Mouse (Mus musculus): ENCODE measurements around the gene Brsk1. TPM values are rescaled to one million over a fixed set of nuclear protein-coding genes. Genes with fewer than 3 reads are reported as not detected.

The Brsk1 gene
- polyA plus RNA-seq, 1 experiment from 2014 or later: 1.0 TPM

GRCm38 (mm10) chr7:4746326-4746980 is 56.0 kb downstream of the Brsk1 start:
- no peaks in the 10 kb centered on the region for H3K27me3 ChIP-seq (ENCODE audit: insufficient read depth, poor library complexity, severe bottlenecking)
- H3K4me3 ChIP-seq: no peak overlapping the region
- H3K4me1 ChIP-seq: peaks cover 37% of the 10 kb centered on the region
- peak; percentile 74 for DNase-seq (ENCODE audit: low spot score)
- WGBS: 84% methylated on average over 22 of the region's 22 CpGs
- H3K27ac ChIP-seq: peak overlapping the region; percentile 33; the same call in 1 of the 2 replicates
- H3K9me3 ChIP-seq: no peaks in the 10 kb centered on the region
- peaks cover 47% of the 10 kb centered on the region for H3K36me3 ChIP-seq

GRCm38 (mm10) chr7:4747156-4747899 is 56.9 kb downstream of the Brsk1 start:
- H3K27me3 ChIP-seq (ENCODE audit: insufficient read depth, poor library complexity, severe bottlenecking): no peaks in the 10 kb centered on the region
- H3K9me3 ChIP-seq: no peaks in the 10 kb centered on the region
- H3K4me3 ChIP-seq: no peak overlapping the region
- peaks cover 43% of the 10 kb centered on the region for H3K36me3 ChIP-seq
- H3K4me1 ChIP-seq: peaks cover 37% of the 10 kb centered on the region
- DNase-seq (ENCODE audit: low spot score): peak; percentile 88
- peak overlapping the region; percentile 33; the same call in 1 of the 2 replicates for H3K27ac ChIP-seq
- WGBS: 54% methylated on average over 9 of the region's 9 CpGs

GRCm38 (mm10) chr7:4748321-4748720 is 57.9 kb downstream of the Brsk1 start:
- Histone ChIP-seq H3K9me3 (no peaks in the 10 kb centered on the region), H3K27me3 (ENCODE audit: insufficient read depth, poor library complexity, severe bottlenecking) (no peaks in the 10 kb centered on the region), H3K36me3 (peaks cover 33% of the 10 kb centered on the region), H3K27ac (peak overlapping the region; percentile 13; the same call in 1 of the 2 replicates), H3K4me3 (no peak overlapping the region), H3K4me1 (peaks cover 37% of the 10 kb centered on the region)
- WGBS: 68% methylated on average over 4 of the region's 4 CpGs
- no peak for DNase-seq (ENCODE audit: low spot score)

- no peaks in the 10 kb centered on the region for H3K9me3 ChIP-seq
- 0 out of 2 replicates have a peak, but pooled peaks cover 5% of the 10 kb centered on the region for H3K27me3 ChIP-seq (ENCODE audit: insufficient read depth, poor library complexity, severe bottlenecking)
- WGBS: 65% methylated on average over 2 of the region's 2 CpGs
- H3K4me1 ChIP-seq: peaks cover 36% of the 10 kb centered on the region
- H3K27ac ChIP-seq: no peak overlapping the region
- H3K36me3 ChIP-seq: peaks cover 25% of the 10 kb centered on the region
- peak; percentile 86 for DNase-seq (ENCODE audit: low spot score)
- no peak overlapping the region for H3K4me3 ChIP-seq
These were observed 58.8 kb downstream of the Brsk1 start for GRCm38 (mm10) chr7:4749169-4749568.

- peak; percentile 91 for DNase-seq (ENCODE audit: low spot score)
- Histone ChIP-seq H3K4me1 (peaks cover 20% of the 10 kb centered on the region), H3K4me3 (peak overlapping the region; percentile 61), H3K36me3 (no peaks in the 10 kb centered on the region), H3K27ac (peak overlapping the region; percentile 83), H3K9me3 (no peaks in the 10 kb centered on the region), H3K27me3 (ENCODE audit: insufficient read depth, poor library complexity, severe bottlenecking) (0 out of 2 replicates have a peak, but pooled peaks cover 8% of the 10 kb centered on the region)
- WGBS: 2% methylated on average over 30 of the region's 30 CpGs
These were observed 61.8 kb downstream of the Brsk1 start for GRCm38 (mm10) chr7:4751971-4752820.

- Histone ChIP-seq H3K27ac (peak within 1 kb of the TSS; percentile 83), H3K36me3 (no peaks in the 10 kb centered on the region), H3K4me1 (peaks cover 20% of the 10 kb centered on the region), H3K4me3 (peak within 1 kb of the TSS; percentile 61), H3K9me3 (no peaks in the 10 kb centered on the region), H3K27me3 (ENCODE audit: insufficient read depth, poor library complexity, severe bottlenecking) (0 out of 2 replicates have a peak, but pooled peaks cover 8% of the 10 kb centered on the region)
- DNase-seq (ENCODE audit: low spot score): peak; percentile 96
- 4% methylated on average over 24 of the region's 24 CpGs for WGBS
These were observed 62.6 kb downstream of the Brsk1 start, which contains the start of gene Cox6b2 for GRCm38 (mm10) chr7:4752821-4753570. Gene Cox6b2 (minus strand): TSS chr7:4753094.

DNA sequence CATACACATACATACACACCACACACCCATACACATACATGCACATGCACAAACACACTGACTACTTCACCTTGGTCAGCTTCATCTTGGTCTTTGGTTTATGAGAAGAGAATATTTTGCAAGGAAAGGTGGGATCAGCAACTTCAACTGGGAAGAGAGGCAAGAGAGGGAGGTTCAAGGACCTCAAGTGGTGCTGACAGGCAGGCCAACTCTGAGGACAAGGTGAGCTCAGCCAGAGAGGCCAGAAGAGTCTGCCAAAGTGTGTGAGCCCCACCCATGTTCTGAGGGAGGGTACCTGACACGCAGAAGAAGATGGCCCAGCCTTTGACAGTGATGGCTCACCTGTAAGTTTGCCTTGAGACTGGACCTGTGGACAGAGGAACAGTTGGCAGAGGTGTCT is 69.3 kb downstream of the Brsk1 start:
- H3K4me1 ChIP-seq: no peaks in the 10 kb centered on the region
- WGBS: 21% methylated on average over 1 of the region's 1 CpGs
- no peak for DNase-seq (ENCODE audit: low spot score)

DNA sequence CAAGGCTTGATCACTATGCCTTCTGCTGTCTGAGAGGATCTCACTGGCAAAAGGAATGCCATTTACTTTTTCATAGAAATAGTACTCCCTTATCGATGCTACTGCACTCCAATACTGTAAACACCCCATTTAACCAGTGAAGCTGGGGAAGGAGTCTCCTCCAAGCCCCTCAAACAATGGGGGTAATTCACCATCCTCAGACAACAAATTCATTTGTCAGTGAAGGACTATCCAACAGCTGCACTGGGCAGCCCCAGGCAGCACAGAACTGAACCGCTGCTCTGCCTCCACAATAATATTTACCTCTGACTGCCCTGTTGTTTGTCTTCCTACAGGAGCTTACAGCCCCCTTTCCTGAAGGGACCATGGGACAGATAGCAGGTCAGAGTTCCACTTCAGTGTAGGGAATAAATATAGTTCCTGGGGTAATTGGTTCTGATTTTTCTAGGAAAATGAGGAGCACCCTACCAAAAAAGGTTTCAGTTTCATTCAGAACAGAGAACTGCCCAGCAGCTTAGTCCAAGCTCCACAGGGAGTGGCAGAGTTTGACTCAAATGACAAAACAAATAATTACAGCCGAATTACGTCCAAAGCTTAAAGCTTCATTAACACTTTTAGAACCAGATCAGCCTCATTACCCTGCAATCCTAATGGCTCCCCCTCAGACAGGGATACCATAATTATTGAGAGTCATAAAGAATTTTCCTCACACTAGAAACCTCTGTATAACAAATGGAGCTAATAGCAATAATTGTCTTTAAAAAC is 74.7 kb downstream of the Brsk1 start:
- 31% methylated on average over 4 of the region's 4 CpGs for WGBS
- Histone ChIP-seq H3K36me3 (no peaks in the 10 kb centered on the region), H3K4me3 (no peak overlapping the region), H3K27ac (no peak overlapping the region), H3K9me3 (no peaks in the 10 kb centered on the region), H3K4me1 (0 out of 2 replicates have a peak, but pooled peaks cover 3% of the 10 kb centered on the region), H3K27me3 (ENCODE audit: insufficient read depth, poor library complexity, severe bottlenecking) (peaks cover 2% of the 10 kb centered on the region; the same call in 1 of the 2 replicates)
- no peak for DNase-seq (ENCODE audit: low spot score)

More for the DNA sequence above, 69.3 kb downstream of the Brsk1 start:
- no peak overlapping the region for H3K27ac ChIP-seq
- H3K9me3 ChIP-seq: no peaks in the 10 kb centered on the region
- no peaks in the 10 kb centered on the region for H3K36me3 ChIP-seq
- H3K27me3 ChIP-seq (ENCODE audit: insufficient read depth, poor library complexity, severe bottlenecking): no peaks in the 10 kb centered on the region
- H3K4me3 ChIP-seq: no peak overlapping the region

Other genes with a start within 250 kb of the Brsk1 start
- gene Rdh13, start 245.0 kb upstream of the Brsk1 start, polyA plus RNA-seq (2016; fragmentation: Nextera tagmentation; extraction: Ambion mirVana): 32.9 and 37.0 TPM in 2 replicates
- gene Eps8l1, start 229.9 kb upstream of the Brsk1 start, polyA plus RNA-seq (2016; fragmentation: Nextera tagmentation; extraction: Ambion mirVana): 1.7 and 4.6 TPM in 2 replicates
- gene Ppp1r12c, start 188.9 kb upstream of the Brsk1 start, polyA plus RNA-seq (2016; fragmentation: Nextera tagmentation; extraction: Ambion mirVana): 30.9 and 46.0 TPM in 2 replicates
- gene Tnnt1, start 174.2 kb upstream of the Brsk1 start, polyA plus RNA-seq (2016; fragmentation: Nextera tagmentation; extraction: Ambion mirVana): 97.0 and 167 TPM in 2 replicates
- gene Tnni3, start 166.4 kb upstream of the Brsk1 start, polyA plus RNA-seq (2016; fragmentation: Nextera tagmentation; extraction: Ambion mirVana): 960 and 1,463 TPM in 2 replicates
- gene Dnaaf3, start 158.2 kb upstream of the Brsk1 start, polyA plus RNA-seq (2016; fragmentation: Nextera tagmentation; extraction: Ambion mirVana): 0.63 and 0.65 TPM in 2 replicates
- gene Syt5, start 143.1 kb upstream of the Brsk1 start, polyA plus RNA-seq (2016; fragmentation: Nextera tagmentation; extraction: Ambion mirVana): 1.0 and 2.8 TPM in 2 replicates
- not detected in 2 replicates for gene Ptprh, start 86.6 kb upstream of the Brsk1 start, polyA plus RNA-seq (2016; fragmentation: Nextera tagmentation; extraction: Ambion mirVana)
- 2.8 and 4.4 TPM in 2 replicates for gene Tmem86b, start 59.2 kb upstream of the Brsk1 start, polyA plus RNA-seq (2016; fragmentation: Nextera tagmentation; extraction: Ambion mirVana)
- 8.7 and 16.0 TPM in 2 replicates for gene Ppp6r1, start 31.6 kb upstream of the Brsk1 start, polyA plus RNA-seq (2016; fragmentation: Nextera tagmentation; extraction: Ambion mirVana)
- 105 and 118 TPM in 2 replicates for gene Hspbp1, start 5.5 kb upstream of the Brsk1 start, polyA plus RNA-seq (2016; fragmentation: Nextera tagmentation; extraction: Ambion mirVana)
- gene Tmem150b, start 34.6 kb downstream of the Brsk1 start, polyA plus RNA-seq (2016; fragmentation: Nextera tagmentation; extraction: Ambion mirVana): not detected in 2 replicates
- gene Kmt5c, start 49.5 kb downstream of the Brsk1 start, polyA plus RNA-seq (2016; fragmentation: Nextera tagmentation; extraction: Ambion mirVana): 76.1 and 77.6 TPM in 2 replicates
- 37.6 and 42.2 TPM in 2 replicates for gene Cox6b2, start 62.5 kb downstream of the Brsk1 start, polyA plus RNA-seq (2016; fragmentation: Nextera tagmentation; extraction: Ambion mirVana)
- gene Fam71e2, start 80.7 kb downstream of the Brsk1 start, polyA plus RNA-seq (2016; fragmentation: Nextera tagmentation; extraction: Ambion mirVana): not detected in 2 replicates
- 0.15 and 0.20 TPM in 2 replicates for gene Il11, start 92.3 kb downstream of the Brsk1 start, polyA plus RNA-seq (2016; fragmentation: Nextera tagmentation; extraction: Ambion mirVana)
- gene Tmem190, start 92.3 kb downstream of the Brsk1 start, polyA plus RNA-seq (2016; fragmentation: Nextera tagmentation; extraction: Ambion mirVana): 0.34 TPM in 1 of 2 replicates, not detected in the other
- gene Tmem238, start 99.1 kb downstream of the Brsk1 start, polyA plus RNA-seq (2016; fragmentation: Nextera tagmentation; extraction: Ambion mirVana): 4.7 and 6.3 TPM in 2 replicates
- gene Rpl28, start 102.3 kb downstream of the Brsk1 start, polyA plus RNA-seq (2016; fragmentation: Nextera tagmentation; extraction: Ambion mirVana): 314 and 329 TPM in 2 replicates
- gene Ube2s, start 122.0 kb downstream of the Brsk1 start, polyA plus RNA-seq (2016; fragmentation: Nextera tagmentation; extraction: Ambion mirVana): 337 and 447 TPM in 2 replicates
- 0.14 TPM in 1 of 2 replicates, not detected in the other for gene Shisa7, start 154.1 kb downstream of the Brsk1 start, polyA plus RNA-seq (2016; fragmentation: Nextera tagmentation; extraction: Ambion mirVana)
- gene Isoc2b, start 179.7 kb downstream of the Brsk1 start, polyA plus RNA-seq (2016; fragmentation: Nextera tagmentation; extraction: Ambion mirVana): 3.9 TPM in 2 replicates
- gene Isoc2a, start 186.5 kb downstream of the Brsk1 start, polyA plus RNA-seq (2016; fragmentation: Nextera tagmentation; extraction: Ambion mirVana): 1.3 TPM in 2 replicates
- 0.18 and 0.36 TPM in 2 replicates for gene Gm36210, start 215.9 kb downstream of the Brsk1 start, polyA plus RNA-seq (2016; fragmentation: Nextera tagmentation; extraction: Ambion mirVana)
- 2.9 and 3.5 TPM in 2 replicates for gene Zfp628, start 224.6 kb downstream of the Brsk1 start, polyA plus RNA-seq (2016; fragmentation: Nextera tagmentation; extraction: Ambion mirVana)
- 4.3 and 5.5 TPM in 2 replicates for gene Nat14, start 231.4 kb downstream of the Brsk1 start, polyA plus RNA-seq (2016; fragmentation: Nextera tagmentation; extraction: Ambion mirVana)
- gene Ssc5d, start 235.2 kb downstream of the Brsk1 start, polyA plus RNA-seq (2016; fragmentation: Nextera tagmentation; extraction: Ambion mirVana): 1.2 and 1.6 TPM in 2 replicates

Measured in heart, embryonic 10.5 days (tissue).